ENCODE assay signal across 9 mouse cellular contexts in genomic region chr3:143379193-143379592, GRCm38 (mm10).
DNase-seq lines count a peak whose midpoint lies in the region; ATAC-seq lines count a peak whose summit lies in the region.
"Had no signal": no experiment of that assay in that cellular context is flagged by ENCODE, and none has a peak within 500 bp of the region (broad histone marks: within the 10 kb centered on the region; RNA-seq: fewer than 3 reads in every experiment).

No protein-coding gene starts in this region.

- intact Hi-C loops in left cerebral cortex, postnatal 25 days (cut with DNase I), result loop anchor here (2.0 kb wide), 1 partner anchor 138 kb away; no protein-coding TSS in a partner anchor

- no peaks in the 10 kb centered on the region for H3K27me3 ChIP-seq in midbrain, embryonic 12.5 days

- H3K4me1 ChIP-seq in midbrain, embryonic 12.5 days, result no peaks in the 10 kb centered on the region

- WGBS in midbrain, embryonic 12.5 days, result 19% methylated on average over 13 of the region's 13 CpGs

- no peak overlapping the region for H3K4me2 ChIP-seq in midbrain, embryonic 12.5 days (replicated peaks)

- peak; percentile 99 for ATAC-seq in granulocyte monocyte progenitor cell, adult 5-6 weeks (replicated peaks; ENCODE audit: poor library complexity, severe bottlenecking)
- ATAC-seq in midbrain, embryonic 12.5 days (ENCODE audit: low FRiP score, low read depth), result peak; percentile 89
- no peak for ATAC-seq in erythroblast, adult 5-6 weeks (replicated peaks; ENCODE audit: low FRiP score, poor library complexity, severe bottlenecking)

- peak; percentile 72 for DNase-seq in adrenal gland, adult 2 months
- DNase-seq in embryo, embryonic 11 days, result peak; percentile 86
- peak; percentile 60 for DNase-seq in kidney, adult 11 months
- DNase-seq in left cerebral cortex, postnatal 25 days (ENCODE audit: low spot score in 2 of 2), result peak; percentile 62 to 82
- peak; percentile 6 to 54 for DNase-seq in spleen, postnatal 10 days (ENCODE audit: low spot score in 2 of 2)

- H3K27ac ChIP-seq in midbrain, embryonic 12.5 days (replicated peaks), result no peak overlapping the region

- no peak overlapping the region for H3K4me3 ChIP-seq in midbrain, embryonic 12.5 days
- H3K4me3 ChIP-seq: myocyte had no signal

- H3K9me3 ChIP-seq in midbrain, embryonic 12.5 days, result no peaks in the 10 kb centered on the region

- no peak overlapping the region for H3K9ac ChIP-seq in midbrain, embryonic 12.5 days (replicated peaks)

- no peaks in the 10 kb centered on the region for H3K36me3 ChIP-seq in midbrain, embryonic 12.5 days

Comparison
In these comparisons a context has a peak if more than half of its experiments do, and no peak if none do; other contexts are left out.
1. DNase-seq: peak in every context shown above with its lines; median percentile 86 in embryo, embryonic 11 days; 72 in adrenal gland, adult 2 months; 72 in left cerebral cortex, postnatal 25 days; 60 in kidney, adult 11 months; 30 in spleen, postnatal 10 days.